Mouse (Mus musculus) liver, embryonic 14.5 days (tissue): ENCODE results near the gene Pawr. TPM values are rescaled to one million over a fixed set of nuclear protein-coding genes. Genes with fewer than 3 reads are reported as not detected.

Experiments used
- ATAC-seq: fragments of 200-750 bp; cut with Nextera tagmentation; 2 replicates; pipeline ENCODE4 v1.8.0; 2017; ENCODE audit warnings: moderate number of reproducible peaks, mild to moderate bottlenecking, moderate library complexity; ENCODE audit not compliant: insufficient read depth
- DNase-seq, 3 experiments: peaks; one replicate each; pipeline ENCODE4 v3.0.0-alpha.2; 2012 to 2013; ENCODE audit warnings: low read depth in 3 of 3, low spot score in 3 of 3
- H3K27ac ChIP-seq: fragments of 300-500 bp; sonication (generic); 2 replicates; pipeline ENCODE4 v1.5.1; 2014; ENCODE audit warnings: moderate library complexity, mild to moderate bottlenecking, control low read depth, inconsistent platforms
- H3K27me3 ChIP-seq: fragments of 300-500 bp; sonication (generic); 2 replicates; pipeline ENCODE4 v1.6.1; 2014; ENCODE audit warnings: mild to moderate bottlenecking, low read length, moderate library complexity; ENCODE audit not compliant: control insufficient read depth, insufficient read depth
- H3K36me3 ChIP-seq: fragments of 300-500 bp; sonication (generic); replicated peaks from 2 replicates; pipeline ENCODE4 v1.6.1; 2014; ENCODE audit warnings: low read depth; ENCODE audit not compliant: control insufficient read depth, insufficient read depth
- H3K4me1 ChIP-seq, 2 experiments: fragments of 200-500 bp in 1 of 2; fragments of 300-500 bp in 1 of 2; sonication (generic) in 1 of 2; replicated peaks; 2 replicates each; pipeline ENCODE4 v1.6.1; 2012 to 2014; ENCODE audit warnings: antibody characterized with exemption in 1 of 2, inconsistent platforms in 1 of 2, low read length in 1 of 2; ENCODE audit not compliant: control insufficient read depth in 2 of 2, insufficient read depth in 2 of 2
- H3K4me2 ChIP-seq: fragments of 300-500 bp; sonication (generic); 2 replicates; pipeline ENCODE4 v1.6.1; 2014; ENCODE audit warnings: low read depth, mild to moderate bottlenecking, control low read depth, moderate library complexity
- H3K4me3 ChIP-seq, 2 experiments: fragments of 200-500 bp in 1 of 2; fragments of 300-500 bp in 1 of 2; sonication (generic) in 1 of 2; 2 replicates each; pipeline ENCODE4 v1.5.1; 2012 to 2014; ENCODE audit warnings: low read depth in 2 of 2, low read length in 2 of 2, mild to moderate bottlenecking in 2 of 2, control low read depth in 1 of 2, inconsistent platforms in 1 of 2, moderate library complexity in 1 of 2; ENCODE audit not compliant: insufficient read depth in 1 of 2
- H3K9ac ChIP-seq: fragments of 300-500 bp; sonication (generic); replicated peaks from 2 replicates; pipeline ENCODE4 v1.6.1; 2014; ENCODE audit warnings: mild to moderate bottlenecking, control low read depth, moderate library complexity
- H3K9me3 ChIP-seq: fragments of 300-500 bp; sonication (generic); 2 replicates; pipeline ENCODE4 v1.6.1; 2016; ENCODE audit warnings: low read length, mixed read lengths; ENCODE audit not compliant: control insufficient read depth
- CTCF ChIP-seq: IDR thresholded peaks from 2 replicates; pipeline ENCODE4 v1.5.1; 2016; ENCODE audit warnings: antibody characterized with exemption, low read depth, control low read depth
- EP300 ChIP-seq: IDR thresholded peaks from 2 replicates; pipeline ENCODE4 v1.6.1; 2016; ENCODE audit warnings: antibody characterized with exemption, low read depth
- WGBS: fragments of 180-500 bp; shearing (Covaris S2); extraction: QIAGEN DNeasy Blood & Tissue Kit; methylation state at CpG from one replicate; pipeline ENCODE4 v1.1.7; 2014; ENCODE audit not compliant: insufficient replicate concordance; 5-methylcytosine and 5-hydroxymethylcytosine counted together
- polyA plus RNA-seq, 2 experiments: library from polyadenylated mRNA; depleted of rRNA in 1 of 2; stranded (reverse) in 1 of 2; unstranded in 1 of 2; fragments of >200 nt; fragmentation: Nextera tagmentation in 1 of 2; extraction: Ambion mirVana in 1 of 2; gene quantifications; 2 replicates each; pipeline versions ENCODE4 v1.2.1 to v1.2.3; 2012 to 2014

The Pawr gene
- polyA plus RNA-seq, 2 experiments: 3.7 to 4.4 TPM

- WGBS: 84% methylated on average over 10 of the region's 10 CpGs
- H3K4me3 ChIP-seq: no peak overlapping the region
- no peaks in the 10 kb centered on the region for H3K36me3 ChIP-seq
- no peak overlapping the region for H3K27ac ChIP-seq
- TF ChIP-seq EP300: no peak
- TF ChIP-seq CTCF: no peak
- no peaks in the 10 kb centered on the region for H3K27me3 ChIP-seq
- no peak for ATAC-seq
- H3K4me2 ChIP-seq: no peak overlapping the region
- H3K9me3 ChIP-seq: no peaks in the 10 kb centered on the region
- no peak overlapping the region for H3K9ac ChIP-seq
- no peak for DNase-seq
- 0 out of 4 replicates have a peak, but pooled peaks cover 0 to 1% of the 10 kb centered on the region in 2 experiments for H3K4me1 ChIP-seq
These were observed 60.2 kb downstream of the Pawr start for GRCm38 (mm10) chr10:108392151-108392550.

GRCm38 (mm10) chr10:108394306-108394705 lies 62.4 kb downstream of the Pawr start:
- Histone ChIP-seq H3K4me3 (no peak overlapping the region), H3K9me3 (no peaks in the 10 kb centered on the region), H3K36me3 (no peaks in the 10 kb centered on the region), H3K4me2 (no peak overlapping the region), H3K4me1 (0 out of 4 replicates have a peak, but pooled peaks cover 0 to 1% of the 10 kb centered on the region in 2 experiments), H3K9ac (no peak overlapping the region), H3K27ac (no peak overlapping the region), H3K27me3 (no peaks in the 10 kb centered on the region)
- TF ChIP-seq EP300 (no peak), CTCF (no peak)
- peak; percentile 41; the same call in 1 of the 2 replicates for ATAC-seq
- 26% methylated on average over 4 of the region's 4 CpGs for WGBS
- peak in 2 of 3 experiments; percentile 19 to 32 for DNase-seq

GRCm38 (mm10) chr10:108395229-108395628 lies 63.3 kb downstream of the Pawr start:
- no peaks in the 10 kb centered on the region for H3K27me3 ChIP-seq
- WGBS: 58% methylated on average over 12 of the region's 12 CpGs
- H3K9me3 ChIP-seq: no peaks in the 10 kb centered on the region
- H3K4me3 ChIP-seq: no peak overlapping the region
- no peak overlapping the region for H3K4me2 ChIP-seq
- no peaks in the 10 kb centered on the region for H3K4me1 ChIP-seq
- no peak for TF ChIP-seq CTCF
- no peak for TF ChIP-seq EP300
- H3K9ac ChIP-seq: no peak overlapping the region
- H3K36me3 ChIP-seq: no peaks in the 10 kb centered on the region
- ATAC-seq (peak; percentile 53; the same call in 1 of the 2 replicates), DNase-seq (peak in 2 of 3 experiments; percentile 16 to 28)
- H3K27ac ChIP-seq: no peak overlapping the region

- Histone ChIP-seq H3K9me3 (no peaks in the 10 kb centered on the region), H3K27me3 (no peaks in the 10 kb centered on the region), H3K4me2 (no peak overlapping the region), H3K36me3 (no peaks in the 10 kb centered on the region), H3K4me3 (no peak overlapping the region), H3K9ac (no peak overlapping the region), H3K27ac (no peak overlapping the region), H3K4me1 (no peaks in the 10 kb centered on the region)
- ATAC-seq (no peak), DNase-seq (no peak)
- 83% methylated on average over 14 of the region's 14 CpGs for WGBS
- TF ChIP-seq CTCF: no peak
- TF ChIP-seq EP300: no peak
These were observed 63.7 kb downstream of the Pawr start for GRCm38 (mm10) chr10:108395647-108396046.

- ATAC-seq (no peak), DNase-seq (no peak)
- Histone ChIP-seq H3K4me3 (no peak overlapping the region), H3K4me1 (peaks cover 0 to 7% of the 10 kb centered on the region in 2 experiments; a peak in 2 of 4 replicates), H3K27me3 (no peaks in the 10 kb centered on the region), H3K4me2 (no peak overlapping the region), H3K9ac (no peak overlapping the region), H3K9me3 (no peaks in the 10 kb centered on the region), H3K27ac (no peak overlapping the region), H3K36me3 (no peaks in the 10 kb centered on the region)
- WGBS: 74% methylated on average over 4 of the region's 4 CpGs
- no peak for TF ChIP-seq EP300
These were observed 70.8 kb downstream of the Pawr start for GRCm38 (mm10) chr10:108402751-108403150.
